Mouse (Mus musculus): ENCODE measurements at regions not wholly inside any gene's neighbourhood (a gene's known extent, or its start where the extent isn't known, plus 50 kb on each side); places are given as distances from the start of the nearest gene placed in this dataset.

DNA sequence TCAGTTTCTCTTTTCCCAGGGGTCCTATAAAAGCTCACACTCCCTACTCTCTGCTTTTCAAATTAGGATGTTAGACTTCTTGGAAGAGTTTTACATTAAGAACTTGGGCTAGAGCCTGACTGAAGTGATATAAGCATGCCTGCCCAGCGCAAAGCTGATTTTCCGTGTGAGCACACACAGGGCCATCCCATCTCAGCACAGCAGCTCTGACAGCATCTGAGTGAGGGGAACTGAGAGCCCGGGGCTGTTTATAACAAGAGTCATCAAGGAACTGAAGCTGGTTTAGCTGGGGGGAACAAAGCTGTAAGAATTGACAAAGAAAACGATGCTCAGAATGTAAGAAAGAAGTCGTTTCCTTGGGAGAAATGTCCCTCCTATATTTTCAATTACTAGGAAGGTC is 2373.4 kb upstream of the Gm7489 start:
- TF ChIP-seq CTCF (IDR thresholded peaks at IDR 0.05; ENCODE audit: control insufficient read depth, insufficient read depth, low read length) (no peak), POLR2A (IDR thresholded peaks at IDR 0.05; ENCODE audit: borderline replicate concordance, control insufficient read depth, low read depth, low read length) (no peak)

All from bone marrow, adult 2 months (tissue).